Mouse (Mus musculus) forebrain, embryonic 14.5 days (tissue): Measurements from ENCODE around the gene Acaca. TPM values are rescaled to one million over a fixed set of nuclear protein-coding genes. Genes with fewer than 3 reads are reported as not detected.
"Not testable (repeated sequence)": the region's sequence is repeated elsewhere in the genome, so short reads cannot be mapped to it uniquely, and the experiment has no call there.

ENCODE experiments used
- ATAC-seq: fragments of 200-750 bp; cut with Nextera tagmentation; 2 replicates; pipeline ENCODE4 v1.8.0; 2017; ENCODE audit warnings: mild to moderate bottlenecking, moderate library complexity
- DNase-seq: peaks from one replicate; pipeline ENCODE4 v3.0.0-alpha.2; 2015; ENCODE audit warnings: low spot score
- H3K27ac ChIP-seq: fragments of 300-500 bp; sonication (generic); 2 replicates; pipeline ENCODE4 v1.5.1; 2014; ENCODE audit warnings: low read depth, mild to moderate bottlenecking, control low read depth, low read length, moderate library complexity
- H3K27me3 ChIP-seq: fragments of 300-500 bp; sonication (generic); replicated peaks from 2 replicates; pipeline ENCODE4 v1.6.1; 2014; ENCODE audit warnings: low read length, control low read depth, mixed read lengths; ENCODE audit not compliant: control insufficient read depth, insufficient read depth
- H3K36me3 ChIP-seq: fragments of 300-500 bp; sonication (generic); 2 replicates; pipeline ENCODE4 v1.6.1; 2014; ENCODE audit warnings: low read length, control low read depth; ENCODE audit not compliant: control insufficient read depth, insufficient read depth
- H3K4me1 ChIP-seq: fragments of 300-500 bp; sonication (generic); 2 replicates; pipeline ENCODE4 v1.6.1; 2014; ENCODE audit warnings: antibody characterized with exemption, low read length, control low read depth; ENCODE audit not compliant: control insufficient read depth, insufficient read depth
- H3K4me2 ChIP-seq: fragments of 300-500 bp; sonication (generic); 2 replicates; pipeline ENCODE4 v1.6.1; 2014; ENCODE audit warnings: mild to moderate bottlenecking, control low read depth, low read length
- H3K4me3 ChIP-seq: fragments of 300-500 bp; sonication (generic); 2 replicates; pipeline ENCODE4 v1.5.1; 2014; ENCODE audit warnings: low read depth, low read length, control low read depth
- H3K9ac ChIP-seq: fragments of 300-500 bp; sonication (generic); 2 replicates; pipeline ENCODE4 v1.6.1; 2014; ENCODE audit warnings: mild to moderate bottlenecking, low read length, control low read depth, moderate library complexity
- H3K9me3 ChIP-seq: fragments of 300-500 bp; sonication (generic); replicated peaks from 2 replicates; pipeline ENCODE4 v1.6.1; 2016; ENCODE audit warnings: low read length, control low read depth, mixed read lengths; ENCODE audit not compliant: control insufficient read depth
- WGBS: fragments of 180-500 bp; shearing (Covaris S2); extraction: QIAGEN DNeasy Blood & Tissue Kit; methylation state at CpG from one replicate; pipeline ENCODE4 v1.1.7; 2014; 5-methylcytosine and 5-hydroxymethylcytosine counted together
- polyA plus RNA-seq: library from polyadenylated mRNA; unstranded; fragments of >200 nt; fragmentation: Nextera tagmentation; extraction: Ambion mirVana; gene quantifications from 2 replicates; pipeline ENCODE4 v1.2.1, GENCODE M21; 2014

Acaca gene
- polyA plus RNA-seq, 1 experiment from 2014 or later = 24.3 TPM

DNA sequence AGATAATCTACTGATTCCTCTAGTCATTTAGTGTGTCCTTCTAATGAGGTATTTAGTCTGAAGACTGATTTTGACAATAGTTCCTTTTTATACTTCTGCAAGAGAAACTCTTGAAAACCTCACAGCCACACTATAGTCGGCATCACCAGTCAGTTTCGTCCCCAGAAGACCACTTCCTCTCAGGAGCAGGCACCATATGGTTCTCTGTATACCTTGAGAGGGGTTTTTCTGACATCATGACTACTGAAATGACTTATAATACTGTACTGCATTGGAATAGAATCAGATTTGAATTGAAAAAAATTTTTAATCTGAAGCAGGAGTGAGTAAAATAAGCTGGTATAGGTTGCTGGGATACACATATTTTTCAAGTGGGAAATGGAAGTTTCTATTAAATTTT is 239.4 kb downstream of the Acaca start:
- H3K27ac ChIP-seq = no peak overlapping the region
- H3K9ac ChIP-seq = no peak overlapping the region
- H3K27me3 ChIP-seq = no peaks in the 10 kb centered on the region
- H3K4me2 ChIP-seq = no peak overlapping the region
- H3K36me3 ChIP-seq = peaks cover 28% of the 10 kb centered on the region
- H3K4me1 ChIP-seq = no peaks in the 10 kb centered on the region
- H3K9me3 ChIP-seq = no peaks in the 10 kb centered on the region
- DNase-seq (no peak), ATAC-seq (no peak)
- WGBS = 13% methylated on average over 2 of the region's 2 CpGs
- no peak overlapping the region for H3K4me3 ChIP-seq

GRCm38 (mm10) chr11:84373122-84373521 is 243.7 kb downstream of the Acaca start:
- no peak for DNase-seq
- Histone ChIP-seq H3K4me1 (peaks cover 6% of the 10 kb centered on the region; the same call in 1 of the 2 replicates), H3K9ac (no peak overlapping the region), H3K9me3 (no peaks in the 10 kb centered on the region), H3K4me3 (no peak overlapping the region), H3K36me3 (0 out of 2 replicates have a peak, but pooled peaks cover 23% of the 10 kb centered on the region), H3K4me2 (no peak overlapping the region), H3K27me3 (no peaks in the 10 kb centered on the region), H3K27ac (no peak overlapping the region)
- WGBS = 90% methylated on average over 4 of the region's 4 CpGs
- ATAC-seq = no peak

DNA sequence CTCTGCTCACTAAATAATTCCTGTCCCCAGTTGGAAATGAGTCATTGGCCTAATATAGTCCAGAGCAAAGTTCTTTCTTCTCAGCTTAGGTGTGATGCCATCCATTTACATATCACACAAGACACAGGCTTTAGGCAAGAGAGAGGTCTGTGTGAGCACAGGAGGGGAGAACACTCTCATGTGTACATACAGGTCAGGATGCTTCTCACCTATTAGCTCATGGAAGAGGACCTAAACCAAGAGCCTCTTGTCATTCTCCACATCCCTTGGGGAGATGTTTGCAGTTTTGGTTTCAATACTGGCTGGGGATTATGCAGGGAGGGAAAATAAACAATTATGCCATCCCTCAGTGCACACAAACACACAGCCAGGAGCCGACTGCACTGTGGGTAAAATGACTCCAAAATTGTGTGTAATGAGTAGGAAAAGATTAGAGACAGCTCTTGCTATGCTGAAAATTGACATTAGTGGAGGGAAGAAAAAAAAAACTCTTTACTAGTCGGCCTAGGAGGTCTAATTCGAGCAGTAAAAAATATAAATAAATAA is 246.6 kb downstream of the Acaca start:
- H3K27me3 ChIP-seq = no peaks in the 10 kb centered on the region
- no peaks in the 10 kb centered on the region for H3K9me3 ChIP-seq
- H3K4me1 ChIP-seq = peaks cover 6% of the 10 kb centered on the region; the same call in 1 of the 2 replicates
- no peak overlapping the region for H3K4me2 ChIP-seq
- H3K27ac ChIP-seq = no peak overlapping the region
- 0 out of 2 replicates have a peak, but pooled peaks cover 20% of the 10 kb centered on the region for H3K36me3 ChIP-seq
- H3K4me3 ChIP-seq = no peak overlapping the region
- no peak overlapping the region for H3K9ac ChIP-seq
- ATAC-seq (peak; percentile 58; the same call in 1 of the 2 replicates), DNase-seq (peak; percentile 37)
- WGBS = 12% methylated on average over 3 of the region's 3 CpGs

DNA sequence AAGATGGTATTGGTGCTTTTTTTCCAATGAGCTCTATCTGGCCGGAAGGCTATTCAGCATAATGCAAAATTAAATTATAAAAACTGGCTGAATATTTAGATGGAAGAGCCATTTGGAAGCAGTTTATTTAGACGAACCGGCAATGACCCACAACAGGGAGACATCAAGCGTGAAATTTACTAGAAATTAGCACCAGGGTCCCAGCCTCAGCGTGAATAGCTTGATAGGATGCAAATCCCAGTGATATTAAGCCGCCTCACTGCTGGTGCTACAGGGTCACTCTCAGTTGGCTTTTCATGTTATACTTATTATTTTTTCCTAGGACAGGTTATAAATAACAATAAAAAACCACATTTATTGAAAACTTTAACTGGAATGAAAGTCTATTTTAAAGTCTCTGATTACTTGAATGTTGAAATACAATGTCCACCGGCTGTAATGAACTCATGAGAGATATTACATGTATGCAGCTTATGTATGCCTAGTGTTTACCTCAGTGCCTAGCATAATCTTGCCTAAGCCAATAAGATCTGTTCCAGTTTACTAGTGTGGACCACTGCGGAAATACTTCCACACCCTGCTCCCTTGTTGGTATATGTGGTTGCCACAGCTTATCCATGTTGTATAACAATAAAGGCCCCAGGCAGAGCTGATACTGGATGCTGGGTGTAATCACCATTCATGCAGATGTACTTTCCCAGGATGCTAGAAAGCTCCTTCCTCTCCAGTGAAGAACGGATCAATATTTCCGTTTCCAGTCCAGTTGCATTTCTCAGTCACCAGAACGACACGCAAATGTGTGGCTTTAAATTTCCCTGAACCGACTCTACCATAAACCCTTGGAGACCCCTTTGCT is 247.3 kb downstream of the Acaca start:
- Histone ChIP-seq H3K4me3 (no peak overlapping the region), H3K4me1 (peaks cover 6% of the 10 kb centered on the region; the same call in 1 of the 2 replicates), H3K27ac (no peak overlapping the region), H3K27me3 (no peaks in the 10 kb centered on the region), H3K9me3 (no peaks in the 10 kb centered on the region), H3K36me3 (0 out of 2 replicates have a peak, but pooled peaks cover 16% of the 10 kb centered on the region), H3K9ac (no peak overlapping the region), H3K4me2 (no peak overlapping the region)
- peak; percentile 66; the same call in 1 of the 2 replicates for ATAC-seq
- DNase-seq = peak; percentile 46
- WGBS = 55% methylated on average over 13 of the region's 13 CpGs

DNA sequence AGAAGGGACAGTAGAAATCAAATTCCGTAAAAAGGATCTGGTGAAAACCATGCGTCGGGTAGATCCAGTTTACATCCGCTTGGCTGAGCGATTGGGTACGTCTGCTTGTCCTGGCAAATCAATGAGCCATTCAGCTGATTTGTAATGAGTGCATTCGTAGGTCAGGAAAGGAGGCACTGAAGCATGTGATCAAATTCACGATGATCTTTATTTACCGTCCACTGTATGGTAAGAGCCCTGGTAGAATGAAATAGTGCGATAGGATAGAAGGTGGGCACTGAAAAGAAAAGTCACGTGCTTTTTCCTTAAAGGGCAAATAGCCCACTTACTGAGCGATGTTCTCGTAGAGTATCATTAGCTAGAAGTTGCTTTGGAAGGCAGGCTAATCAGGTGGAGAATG is 253.0 kb downstream of the Acaca start:
- H3K4me3 ChIP-seq = no peak overlapping the region
- peaks cover 7% of the 10 kb centered on the region; the same call in 1 of the 2 replicates for H3K4me1 ChIP-seq
- H3K36me3 ChIP-seq = peaks cover 7% of the 10 kb centered on the region
- 13% methylated on average over 13 of the region's 13 CpGs for WGBS
- peak; percentile 66 for ATAC-seq
- H3K27ac ChIP-seq = no peak overlapping the region
- H3K27me3 ChIP-seq = no peaks in the 10 kb centered on the region
- no peaks in the 10 kb centered on the region for H3K9me3 ChIP-seq
- DNase-seq = peak; percentile 51
- 0 out of 2 replicates have a peak overlapping the region, but pooled peaks have one; percentile 12 for H3K4me2 ChIP-seq
- no peak overlapping the region for H3K9ac ChIP-seq

GRCm38 (mm10) chr11:84383891-84384290 is 254.4 kb downstream of the Acaca start:
- H3K9me3 ChIP-seq = no peaks in the 10 kb centered on the region
- peaks cover 7% of the 10 kb centered on the region for H3K36me3 ChIP-seq
- WGBS = 40% methylated on average over 6 of the region's 6 CpGs
- H3K4me2 ChIP-seq = no peak overlapping the region
- H3K9ac ChIP-seq = no peak overlapping the region
- ATAC-seq (no peak), DNase-seq (no peak)
- H3K4me3 ChIP-seq = no peak overlapping the region
- peaks cover 7% of the 10 kb centered on the region; the same call in 1 of the 2 replicates for H3K4me1 ChIP-seq
- H3K27ac ChIP-seq = no peak overlapping the region
- no peaks in the 10 kb centered on the region for H3K27me3 ChIP-seq

GRCm38 (mm10) chr11:84389332-84389731 is 259.9 kb downstream of the Acaca start:
- 85% methylated on average over 6 of the region's 6 CpGs for WGBS
- Histone ChIP-seq H3K27me3 (no peaks in the 10 kb centered on the region), H3K4me3 (no peak overlapping the region), H3K27ac (no peak overlapping the region), H3K9me3 (no peaks in the 10 kb centered on the region), H3K9ac (no peak overlapping the region), H3K4me2 (no peak overlapping the region), H3K4me1 (no peaks in the 10 kb centered on the region), H3K36me3 (peaks cover 34% of the 10 kb centered on the region)
- ATAC-seq (no peak), DNase-seq (no peak)

GRCm38 (mm10) chr11:84391126-84391525 is 261.7 kb downstream of the Acaca start:
- H3K4me3 ChIP-seq = no peak overlapping the region
- H3K4me2 ChIP-seq = no peak overlapping the region

DNA sequence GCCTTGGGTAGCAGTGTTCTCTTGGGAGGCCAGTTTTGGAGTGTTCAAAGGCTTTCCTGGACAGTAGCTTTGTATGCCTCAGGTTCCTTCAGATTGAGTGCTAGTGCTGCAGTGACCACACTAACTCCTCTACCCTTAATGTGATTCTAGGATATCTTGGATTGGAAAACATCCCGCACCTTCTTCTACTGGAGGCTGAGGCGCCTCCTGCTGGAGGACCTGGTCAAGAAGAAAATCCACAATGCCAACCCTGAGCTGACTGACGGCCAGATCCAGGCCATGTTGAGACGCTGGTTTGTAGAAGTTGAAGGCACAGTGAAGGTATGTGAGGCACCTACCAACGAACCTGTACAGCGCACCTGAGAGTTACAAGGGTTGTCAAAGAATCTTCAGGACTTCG is 262.6 kb downstream of the Acaca start:
- H3K4me2 ChIP-seq, H3K4me3 ChIP-seq, DNase-seq, ATAC-seq, H3K27me3 ChIP-seq, H3K9ac ChIP-seq, H3K9me3 ChIP-seq, H3K27ac ChIP-seq, H3K4me1 ChIP-seq: not testable (repeated sequence)
- H3K36me3 ChIP-seq = peaks cover 27% of the 10 kb centered on the region
- WGBS = 83% methylated on average over 7 of the region's 7 CpGs

More at GRCm38 (mm10) chr11:84391126-84391525, 261.7 kb downstream of the Acaca start:
- no peak overlapping the region for H3K9ac ChIP-seq
- no peaks in the 10 kb centered on the region for H3K4me1 ChIP-seq
- H3K27me3 ChIP-seq = no peaks in the 10 kb centered on the region
- no peaks in the 10 kb centered on the region for H3K9me3 ChIP-seq
- peaks cover 30% of the 10 kb centered on the region for H3K36me3 ChIP-seq
- WGBS = 87% methylated on average over 8 of the region's 8 CpGs
- ATAC-seq = no peak
- DNase-seq = no peak
- H3K27ac ChIP-seq = no peak overlapping the region
